Mouse (Mus musculus) limb, embryonic 12.5 days (tissue): ENCODE measurements around the gene BC034090. TPM values are rescaled to one million over a fixed set of nuclear protein-coding genes. Genes with fewer than 3 reads are reported as not detected.
"Not testable (repeated sequence)": the region's sequence is repeated elsewhere in the genome, so short reads cannot be mapped to it uniquely, and the experiment has no call there.

Source experiments
- ATAC-seq: fragments of 200-750 bp; cut with Nextera tagmentation; 2 replicates; pipeline ENCODE4 v1.8.0; 2017; ENCODE audit warnings: low read depth, moderate TSS enrichment; ENCODE audit not compliant: insufficient number of reproducible peaks, insufficient read depth, low FRiP score, low TSS enrichment
- H3K27ac ChIP-seq: fragments of 300-500 bp; sonication (generic); 2 replicates; pipeline ENCODE4 v1.5.1; 2016; ENCODE audit warnings: mild to moderate bottlenecking, moderate library complexity
- H3K27me3 ChIP-seq: fragments of 300-500 bp; sonication (generic); 2 replicates; pipeline ENCODE4 v1.6.1; 2016; ENCODE audit warnings: mild to moderate bottlenecking, moderate library complexity
- H3K36me3 ChIP-seq: fragments of 300-500 bp; sonication (generic); 2 replicates; pipeline ENCODE4 v1.6.1; 2016; ENCODE audit warnings: mild to moderate bottlenecking, moderate library complexity
- H3K4me1 ChIP-seq: fragments of 300-500 bp; sonication (generic); replicated peaks from 2 replicates; pipeline ENCODE4 v1.6.1; 2016
- H3K4me2 ChIP-seq: fragments of 300-500 bp; sonication (generic); 2 replicates; pipeline ENCODE4 v1.6.1; 2016; ENCODE audit warnings: mild to moderate bottlenecking, moderate library complexity
- H3K4me3 ChIP-seq: fragments of 300-500 bp; sonication (generic); replicated peaks from 2 replicates; pipeline ENCODE4 v1.5.1; 2016; ENCODE audit warnings: mild to moderate bottlenecking
- H3K9ac ChIP-seq: fragments of 300-500 bp; sonication (generic); replicated peaks from 2 replicates; pipeline ENCODE4 v1.6.1; 2016; ENCODE audit warnings: mild to moderate bottlenecking, moderate library complexity
- H3K9me3 ChIP-seq: fragments of 300-500 bp; sonication (generic); 2 replicates; pipeline ENCODE4 v1.6.1; 2016; ENCODE audit warnings: mild to moderate bottlenecking, moderate library complexity
- WGBS: fragments of 180-500 bp; shearing (Covaris S2); methylation state at CpG from one replicate; pipeline ENCODE4 v1.1.7; 2016; 5-methylcytosine and 5-hydroxymethylcytosine counted together
- polyA plus RNA-seq: library from polyadenylated mRNA; unstranded; fragments of >200 nt; fragmentation: Nextera tagmentation; extraction: Ambion mirVana; gene quantifications from 2 replicates; pipeline ENCODE4 v1.2.1, GENCODE M21; 2016

The BC034090 gene
- polyA plus RNA-seq, 1 experiment from 2014 or later: 8.4 TPM

GRCm38 (mm10) chr1:155262496-155262895, 18.3 kb upstream of the BC034090 start:
- WGBS: 95% methylated on average over 10 of the region's 10 CpGs
- not testable (repeated sequence) for H3K9ac ChIP-seq, H3K27me3 ChIP-seq, H3K36me3 ChIP-seq, H3K9me3 ChIP-seq, H3K27ac ChIP-seq, H3K4me3 ChIP-seq, H3K4me2 ChIP-seq, H3K4me1 ChIP-seq, ATAC-seq

- H3K9ac ChIP-seq: no peak overlapping the region
- H3K36me3 ChIP-seq: no peaks in the 10 kb centered on the region
- H3K4me2 ChIP-seq: no peak overlapping the region
- no peak overlapping the region for H3K27ac ChIP-seq
- H3K4me3 ChIP-seq: no peak overlapping the region
- no peaks in the 10 kb centered on the region for H3K4me1 ChIP-seq
- 89% methylated on average over 8 of the region's 8 CpGs for WGBS
- no peak for ATAC-seq
- no peaks in the 10 kb centered on the region for H3K27me3 ChIP-seq
- no peaks in the 10 kb centered on the region for H3K9me3 ChIP-seq
Measured at GRCm38 (mm10) chr1:155254309-155254708, 10.1 kb upstream of the BC034090 start.

- WGBS: 61% methylated on average over 12 of the region's 12 CpGs
- no peak for ATAC-seq
- Histone ChIP-seq H3K27ac (no peak overlapping the region), H3K9me3 (no peaks in the 10 kb centered on the region), H3K4me2 (no peak overlapping the region), H3K9ac (no peak overlapping the region), H3K36me3 (no peaks in the 10 kb centered on the region), H3K4me1 (no peaks in the 10 kb centered on the region), H3K4me3 (no peak overlapping the region), H3K27me3 (no peaks in the 10 kb centered on the region)
Measured at GRCm38 (mm10) chr1:155253126-155253525, 8.9 kb upstream of the BC034090 start.

GRCm38 (mm10) chr1:155252631-155253121, 8.4 kb upstream of the BC034090 start:
- no peak overlapping the region for H3K9ac ChIP-seq
- WGBS: 54% methylated on average over 6 of the region's 6 CpGs
- no peak overlapping the region for H3K4me2 ChIP-seq
- H3K27ac ChIP-seq: no peak overlapping the region
- no peaks in the 10 kb centered on the region for H3K36me3 ChIP-seq
- no peaks in the 10 kb centered on the region for H3K27me3 ChIP-seq
- no peak overlapping the region for H3K4me3 ChIP-seq
- H3K9me3 ChIP-seq: no peaks in the 10 kb centered on the region
- no peaks in the 10 kb centered on the region for H3K4me1 ChIP-seq
- ATAC-seq: no peak

- Histone ChIP-seq H3K9me3 (no peaks in the 10 kb centered on the region), H3K9ac (no peak overlapping the region), H3K27me3 (no peaks in the 10 kb centered on the region), H3K4me2 (no peak overlapping the region), H3K4me1 (0 out of 2 replicates have a peak, but pooled peaks cover 5% of the 10 kb centered on the region), H3K27ac (no peak overlapping the region), H3K36me3 (no peaks in the 10 kb centered on the region), H3K4me3 (no peak overlapping the region)
- 80% methylated on average over 5 of the region's 5 CpGs for WGBS
- no peak for ATAC-seq
Measured at GRCm38 (mm10) chr1:155251596-155251995, 7.4 kb upstream of the BC034090 start.

- Histone ChIP-seq H3K4me1 (0 out of 2 replicates have a peak, but pooled peaks cover 5% of the 10 kb centered on the region), H3K27ac (no peak overlapping the region), H3K4me3 (no peak overlapping the region), H3K4me2 (no peak overlapping the region), H3K36me3 (no peaks in the 10 kb centered on the region), H3K9me3 (no peaks in the 10 kb centered on the region), H3K27me3 (no peaks in the 10 kb centered on the region), H3K9ac (no peak overlapping the region)
- no peak for ATAC-seq
- 33% methylated on average over 4 of the region's 4 CpGs for WGBS
Measured at GRCm38 (mm10) chr1:155250531-155251135, 6.4 kb upstream of the BC034090 start.

- no peaks in the 10 kb centered on the region for H3K27me3 ChIP-seq
- H3K4me3 ChIP-seq: no peak overlapping the region
- H3K4me1 ChIP-seq: peaks cover 10% of the 10 kb centered on the region
- H3K4me2 ChIP-seq: no peak overlapping the region
- no peaks in the 10 kb centered on the region for H3K9me3 ChIP-seq
- ATAC-seq: no peak
- no peak overlapping the region for H3K9ac ChIP-seq
- H3K27ac ChIP-seq: no peak overlapping the region
- WGBS: 35% methylated on average over 5 of the region's 5 CpGs
- H3K36me3 ChIP-seq: no peaks in the 10 kb centered on the region
Measured at GRCm38 (mm10) chr1:155249896-155250295, 5.7 kb upstream of the BC034090 start.

GRCm38 (mm10) chr1:155248041-155248440, 3.8 kb upstream of the BC034090 start:
- Histone ChIP-seq H3K27ac (no peak overlapping the region), H3K27me3 (no peaks in the 10 kb centered on the region), H3K4me2 (no peak overlapping the region), H3K4me3 (no peak overlapping the region), H3K4me1 (peaks cover 13% of the 10 kb centered on the region), H3K36me3 (no peaks in the 10 kb centered on the region), H3K9ac (no peak overlapping the region), H3K9me3 (no peaks in the 10 kb centered on the region)
- no peak for ATAC-seq
- WGBS: 45% methylated on average over 5 of the region's 5 CpGs

GRCm38 (mm10) chr1:155247441-155247840, 3.2 kb upstream of the BC034090 start:
- no peaks in the 10 kb centered on the region for H3K9me3 ChIP-seq
- no peaks in the 10 kb centered on the region for H3K36me3 ChIP-seq
- H3K9ac ChIP-seq: no peak overlapping the region
- no peak overlapping the region for H3K4me2 ChIP-seq
- 23% methylated on average over 5 of the region's 5 CpGs for WGBS
- ATAC-seq: no peak
- no peak overlapping the region for H3K4me3 ChIP-seq
- H3K4me1 ChIP-seq: peaks cover 15% of the 10 kb centered on the region
- no peaks in the 10 kb centered on the region for H3K27me3 ChIP-seq
- no peak overlapping the region for H3K27ac ChIP-seq

GRCm38 (mm10) chr1:155245516-155245915, 1.3 kb upstream of the BC034090 start:
- Histone ChIP-seq H3K27me3 (no peaks in the 10 kb centered on the region), H3K4me2 (peak overlapping the region; percentile 79), H3K36me3 (peaks cover 17% of the 10 kb centered on the region), H3K27ac (no peak overlapping the region), H3K9me3 (no peaks in the 10 kb centered on the region), H3K9ac (no peak overlapping the region), H3K4me1 (peaks cover 15% of the 10 kb centered on the region), H3K4me3 (peak overlapping the region; percentile 72; the same call in 1 of the 2 replicates)
- ATAC-seq: no peak
- WGBS: 60% methylated on average over 7 of the region's 7 CpGs

- H3K27me3 ChIP-seq: no peaks in the 10 kb centered on the region
- WGBS: 4% methylated on average over 28 of the region's 29 CpGs
- 0 out of 2 replicates have a peak, but pooled peaks have one; percentile 11 for ATAC-seq
Measured at GRCm38 (mm10) chr1:155244771-155245211, 547 bp upstream of the BC034090 start.

GRCm38 (mm10) chr1:155242488-155242745, 1.8 kb downstream of the BC034090 start:
- no peaks in the 10 kb centered on the region for H3K27me3 ChIP-seq
- H3K27ac ChIP-seq: no peak overlapping the region
- H3K4me1 ChIP-seq: peaks cover 31% of the 10 kb centered on the region
- no peak overlapping the region for H3K9ac ChIP-seq
- WGBS: 75% methylated on average over 1 of the region's 1 CpGs
- peaks cover 36% of the 10 kb centered on the region for H3K36me3 ChIP-seq
- H3K4me2 ChIP-seq: no peak overlapping the region
- H3K4me3 ChIP-seq: no peak overlapping the region
- H3K9me3 ChIP-seq: no peaks in the 10 kb centered on the region
- ATAC-seq: no peak

More at GRCm38 (mm10) chr1:155244771-155245211, 547 bp upstream of the BC034090 start:
- Histone ChIP-seq H3K4me3 (peak overlapping the region; percentile 72), H3K4me1 (peaks cover 17% of the 10 kb centered on the region), H3K4me2 (peak overlapping the region; percentile 79), H3K9me3 (no peaks in the 10 kb centered on the region), H3K27ac (peak overlapping the region; percentile 91), H3K9ac (peak overlapping the region; percentile 94), H3K36me3 (peaks cover 25% of the 10 kb centered on the region)
